Mouse (Mus musculus) lung, embryonic 16.5 days (tissue): Measurements from ENCODE around the gene Tex46. TPM values are rescaled to one million over a fixed set of nuclear protein-coding genes. Genes with fewer than 3 reads are reported as not detected.
A peak's percentile ranks its signal among the peaks of the same experiment; 100 is the strongest.

Source experiments
- ATAC-seq: fragments of 200-750 bp; cut with Nextera tagmentation; 2 replicates; pipeline ENCODE4 v1.8.0; 2017; ENCODE audit warnings: low read depth, mild to moderate bottlenecking, moderate library complexity
- H3K27ac ChIP-seq: fragments of 300-500 bp; sonication (generic); 2 replicates; pipeline ENCODE4 v1.5.1; 2014; ENCODE audit warnings: mild to moderate bottlenecking, control low read depth, low read length
- H3K27me3 ChIP-seq: fragments of 300-500 bp; sonication (generic); 2 replicates; pipeline ENCODE4 v1.6.1; 2014; ENCODE audit warnings: low read depth, low read length, mixed read lengths; ENCODE audit not compliant: control insufficient read depth, insufficient read depth
- H3K36me3 ChIP-seq: fragments of 300-500 bp; sonication (generic); 2 replicates; pipeline ENCODE4 v1.6.1; 2014; ENCODE audit warnings: low read length; ENCODE audit not compliant: control insufficient read depth, insufficient read depth
- H3K4me1 ChIP-seq: fragments of 300-500 bp; sonication (generic); replicated peaks from 2 replicates; pipeline ENCODE4 v1.6.1; 2014; ENCODE audit warnings: low read length, mixed read lengths; ENCODE audit not compliant: control insufficient read depth, insufficient read depth
- H3K4me2 ChIP-seq: fragments of 300-500 bp; sonication (generic); 2 replicates; pipeline ENCODE4 v1.6.1; 2014; ENCODE audit warnings: low read depth, low read length, control low read depth
- H3K4me3 ChIP-seq: fragments of 300-500 bp; sonication (generic); 2 replicates; pipeline ENCODE4 v1.5.1; 2014; ENCODE audit warnings: mild to moderate bottlenecking, low read length, control low read depth
- H3K9ac ChIP-seq: fragments of 300-500 bp; sonication (generic); 2 replicates; pipeline ENCODE4 v1.6.1; 2014; ENCODE audit warnings: low read length, control low read depth
- H3K9me3 ChIP-seq: fragments of 300-500 bp; sonication (generic); 2 replicates; pipeline ENCODE4 v1.6.1; 2016; ENCODE audit warnings: low read length; ENCODE audit not compliant: control insufficient read depth
- WGBS: fragments of 180-500 bp; shearing (Covaris S2); extraction: QIAGEN DNeasy Blood & Tissue Kit; methylation state at CpG from one replicate; pipeline ENCODE4 v1.1.7; 2014; 5-methylcytosine and 5-hydroxymethylcytosine counted together
- polyA plus RNA-seq: library from polyadenylated mRNA; unstranded; fragments of >200 nt; fragmentation: Nextera tagmentation; extraction: Ambion mirVana; gene quantifications from 2 replicates; pipeline ENCODE4 v1.2.1, GENCODE M21; 2015

Tex46 gene
- polyA plus RNA-seq, 1 experiment from 2014 or later, result not detected

GRCm38 (mm10) chr4:136638230-136638750, 28.1 kb downstream of the Tex46 start:
- no peaks in the 10 kb centered on the region for H3K9me3 ChIP-seq
- WGBS, result 35% methylated on average over 7 of the region's 7 CpGs
- peaks cover 31% of the 10 kb centered on the region for H3K27me3 ChIP-seq
- H3K27ac ChIP-seq, result no peak overlapping the region
- H3K4me2 ChIP-seq, result 0 out of 2 replicates have a peak overlapping the region, but pooled peaks have one; percentile 97
- H3K4me3 ChIP-seq, result no peak overlapping the region
- H3K36me3 ChIP-seq, result no peaks in the 10 kb centered on the region
- peaks cover 9% of the 10 kb centered on the region for H3K4me1 ChIP-seq
- ATAC-seq, result peak; percentile 23; the same call in 1 of the 2 replicates
- no peak overlapping the region for H3K9ac ChIP-seq

DNA sequence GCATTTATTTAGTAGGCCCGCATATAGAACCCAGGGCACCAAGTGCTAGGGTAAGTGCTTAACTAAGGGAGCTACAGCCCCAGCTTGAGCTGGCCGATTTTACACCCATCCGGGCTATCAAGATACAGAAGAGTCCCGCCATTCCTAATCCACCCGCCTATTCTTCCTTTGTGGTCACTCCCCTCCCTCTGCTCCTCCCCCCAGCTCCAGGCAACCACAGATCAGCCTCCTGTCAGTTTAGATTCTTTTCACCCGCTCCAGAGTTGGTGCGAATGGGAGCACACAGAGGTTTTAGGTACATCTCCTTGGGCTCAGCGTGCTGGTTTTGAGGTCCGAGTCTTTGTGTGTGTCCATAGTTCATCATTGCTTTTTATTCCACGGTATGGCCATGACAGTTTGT, 28.7 kb downstream of the Tex46 start:
- peak; percentile 62; the same call in 1 of the 2 replicates for ATAC-seq
- no peaks in the 10 kb centered on the region for H3K9me3 ChIP-seq
- H3K36me3 ChIP-seq, result no peaks in the 10 kb centered on the region
- 5% methylated on average over 10 of the region's 10 CpGs for WGBS
- peaks cover 31% of the 10 kb centered on the region for H3K27me3 ChIP-seq
- peak overlapping the region; percentile 47 for H3K4me2 ChIP-seq
- peak overlapping the region; percentile 16; the same call in 1 of the 2 replicates for H3K4me3 ChIP-seq
- H3K4me1 ChIP-seq, result peaks cover 9% of the 10 kb centered on the region
- no peak overlapping the region for H3K27ac ChIP-seq
- no peak overlapping the region; the same call in 1 of the 2 replicates for H3K9ac ChIP-seq

GRCm38 (mm10) chr4:136648922-136649479, 38.8 kb downstream of the Tex46 start:
- Histone ChIP-seq H3K4me1 (no peaks in the 10 kb centered on the region; the same call in 1 of the 2 replicates), H3K9me3 (peaks cover 4% of the 10 kb centered on the region; the same call in 1 of the 2 replicates), H3K36me3 (no peaks in the 10 kb centered on the region), H3K4me2 (0 out of 2 replicates have a peak overlapping the region, but pooled peaks have one; percentile 13), H3K27me3 (no peaks in the 10 kb centered on the region), H3K9ac (no peak overlapping the region), H3K4me3 (no peak overlapping the region), H3K27ac (no peak overlapping the region)
- 10% methylated on average over 11 of the region's 11 CpGs for WGBS
- ATAC-seq, result peak; percentile 26; the same call in 1 of the 2 replicates

- Histone ChIP-seq H3K4me3 (no peak overlapping the region), H3K9ac (no peak overlapping the region), H3K36me3 (no peaks in the 10 kb centered on the region), H3K27me3 (no peaks in the 10 kb centered on the region), H3K4me1 (no peaks in the 10 kb centered on the region; the same call in 1 of the 2 replicates), H3K27ac (no peak overlapping the region), H3K4me2 (0 out of 2 replicates have a peak overlapping the region, but pooled peaks have one; percentile 13), H3K9me3 (peaks cover 4% of the 10 kb centered on the region; the same call in 1 of the 2 replicates)
- WGBS, result 29% methylated on average over 13 of the region's 13 CpGs
- peak; percentile 30; the same call in 1 of the 2 replicates for ATAC-seq
These were observed 39.4 kb downstream of the Tex46 start for GRCm38 (mm10) chr4:136649480-136650196.

- no peak for ATAC-seq
- H3K4me1 ChIP-seq, result no peaks in the 10 kb centered on the region; the same call in 1 of the 2 replicates
- no peak overlapping the region for H3K4me2 ChIP-seq
- no peaks in the 10 kb centered on the region for H3K27me3 ChIP-seq
- no peak overlapping the region for H3K27ac ChIP-seq
- no peaks in the 10 kb centered on the region for H3K36me3 ChIP-seq
- H3K9ac ChIP-seq, result no peak overlapping the region
- peaks cover 4% of the 10 kb centered on the region; the same call in 1 of the 2 replicates for H3K9me3 ChIP-seq
- no peak overlapping the region for H3K4me3 ChIP-seq
- WGBS, result 74% methylated on average over 8 of the region's 8 CpGs
These were observed 40.0 kb downstream of the Tex46 start for GRCm38 (mm10) chr4:136650261-136650660.

- Histone ChIP-seq H3K9ac (no peak overlapping the region), H3K27ac (no peak overlapping the region), H3K36me3 (no peaks in the 10 kb centered on the region), H3K4me2 (no peak overlapping the region), H3K4me3 (no peak overlapping the region), H3K9me3 (peaks cover 4% of the 10 kb centered on the region; the same call in 1 of the 2 replicates), H3K27me3 (no peaks in the 10 kb centered on the region), H3K4me1 (no peaks in the 10 kb centered on the region; the same call in 1 of the 2 replicates)
- 0 out of 2 replicates have a peak, but pooled peaks have one; percentile 9 for ATAC-seq
- WGBS, result 48% methylated on average over 3 of the region's 3 CpGs
These were observed 41.1 kb downstream of the Tex46 start for GRCm38 (mm10) chr4:136651357-136651811.

DNA sequence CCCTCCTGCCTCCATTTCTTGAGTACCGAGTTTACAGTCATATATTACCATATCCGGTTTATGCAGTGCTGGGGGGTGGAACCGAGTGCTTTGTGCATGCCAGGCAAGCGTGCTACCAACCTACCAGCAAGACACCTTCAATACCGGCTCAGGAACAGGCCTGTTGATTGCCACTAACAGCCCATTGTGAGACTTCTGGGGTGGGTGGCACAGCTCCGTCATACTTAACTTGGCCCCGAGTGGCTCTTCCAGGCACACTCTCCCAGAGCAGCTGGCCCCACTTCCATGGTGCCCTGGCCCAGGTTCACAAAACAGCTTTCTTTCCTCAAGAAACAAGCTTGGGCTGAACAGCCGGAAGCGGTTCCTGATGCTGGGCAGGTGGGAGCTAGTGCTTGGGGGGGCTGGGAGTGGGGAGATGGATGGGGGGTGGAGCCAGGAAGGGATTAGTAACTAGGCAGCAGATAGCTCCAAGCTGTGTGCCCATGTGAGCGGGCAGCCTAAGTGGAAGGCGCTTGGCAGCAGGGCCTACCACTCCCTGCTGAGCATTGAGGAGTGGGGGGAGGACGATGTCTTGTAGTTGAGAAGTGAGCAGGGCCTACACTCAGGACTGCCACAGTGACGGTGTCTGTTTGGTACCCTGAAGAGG, 41.8 kb downstream of the Tex46 start:
- WGBS, result 65% methylated on average over 13 of the region's 13 CpGs
- Histone ChIP-seq H3K4me1 (no peaks in the 10 kb centered on the region; the same call in 1 of the 2 replicates), H3K4me3 (no peak overlapping the region), H3K27me3 (no peaks in the 10 kb centered on the region), H3K4me2 (no peak overlapping the region), H3K27ac (no peak overlapping the region), H3K9ac (no peak overlapping the region), H3K9me3 (peaks cover 2% of the 10 kb centered on the region; the same call in 1 of the 2 replicates), H3K36me3 (no peaks in the 10 kb centered on the region)
- ATAC-seq, result no peak

DNA sequence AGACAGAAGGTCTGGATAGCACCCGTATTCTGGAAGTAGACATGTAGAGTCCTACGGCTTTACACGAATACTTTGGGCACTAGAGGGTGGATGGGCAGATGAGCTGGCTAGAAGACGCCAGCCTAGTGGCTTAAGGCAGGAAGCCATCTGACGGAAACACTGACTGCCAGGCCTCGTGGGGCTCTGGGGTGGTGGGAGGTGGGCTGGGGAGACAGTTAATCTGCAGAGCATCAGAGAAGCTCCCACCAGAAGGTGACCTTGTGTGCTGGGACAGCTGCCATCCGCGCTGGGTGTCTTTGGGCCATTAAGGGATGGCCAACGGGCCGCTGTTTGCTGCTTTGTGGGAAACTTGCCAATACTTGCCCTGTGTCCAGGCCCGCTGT, 42.3 kb downstream of the Tex46 start:
- ATAC-seq, result no peak
- no peaks in the 10 kb centered on the region for H3K9me3 ChIP-seq
- no peak overlapping the region for H3K4me2 ChIP-seq
- H3K36me3 ChIP-seq, result no peaks in the 10 kb centered on the region
- no peak overlapping the region for H3K4me3 ChIP-seq
- WGBS, result 66% methylated on average over 11 of the region's 11 CpGs
- no peaks in the 10 kb centered on the region for H3K27me3 ChIP-seq
- no peak overlapping the region for H3K27ac ChIP-seq
- no peak overlapping the region for H3K9ac ChIP-seq
- H3K4me1 ChIP-seq, result no peaks in the 10 kb centered on the region; the same call in 1 of the 2 replicates
